Mouse (Mus musculus): ENCODE results near the gene Prkce. TPM values are rescaled to one million over a fixed set of nuclear protein-coding genes. Genes with fewer than 3 reads are reported as not detected.

Gene Prkce
- polyA plus RNA-seq, 1 experiment from 2014 or later, result 9.0 TPM

GRCm38 (mm10) chr17:86607981-86608380 is 440.4 kb downstream of the Prkce start:
- ATAC-seq (ENCODE audit: insufficient number of reproducible peaks, insufficient read depth, low FRiP score, low TSS enrichment, low read depth), result no peak
- H3K4me3 ChIP-seq, result no peak overlapping the region
- 72% methylated on average over 4 of the region's 4 CpGs for WGBS
- H3K27me3 ChIP-seq, result no peaks in the 10 kb centered on the region
- H3K4me2 ChIP-seq, result no peak overlapping the region
- no peaks in the 10 kb centered on the region for H3K36me3 ChIP-seq
- no peak overlapping the region for H3K27ac ChIP-seq
- H3K4me1 ChIP-seq, result peaks cover 3% of the 10 kb centered on the region; the same call in 1 of the 2 replicates
- H3K9ac ChIP-seq, result no peak overlapping the region
- H3K9me3 ChIP-seq, result no peaks in the 10 kb centered on the region

- H3K27me3 ChIP-seq, result no peaks in the 10 kb centered on the region
- H3K9ac ChIP-seq, result no peak overlapping the region
- no peak overlapping the region for H3K4me2 ChIP-seq
- H3K36me3 ChIP-seq, result no peaks in the 10 kb centered on the region
- peaks cover 3% of the 10 kb centered on the region; the same call in 1 of the 2 replicates for H3K4me1 ChIP-seq
- 71% methylated on average over 8 of the region's 8 CpGs for WGBS
- no peaks in the 10 kb centered on the region for H3K9me3 ChIP-seq
- no peak overlapping the region for H3K27ac ChIP-seq
- ATAC-seq (ENCODE audit: insufficient number of reproducible peaks, insufficient read depth, low FRiP score, low TSS enrichment, low read depth), result no peak
- H3K4me3 ChIP-seq, result no peak overlapping the region
These were observed 442.8 kb downstream of the Prkce start for GRCm38 (mm10) chr17:86610271-86610969.

- H3K27me3 ChIP-seq, result no peaks in the 10 kb centered on the region
- no peak overlapping the region for H3K27ac ChIP-seq
- no peak for ATAC-seq (ENCODE audit: insufficient number of reproducible peaks, insufficient read depth, low FRiP score, low TSS enrichment, low read depth)
- 64% methylated on average over 5 of the region's 5 CpGs for WGBS
- H3K36me3 ChIP-seq, result no peaks in the 10 kb centered on the region
- no peaks in the 10 kb centered on the region for H3K9me3 ChIP-seq
- H3K4me2 ChIP-seq, result no peak overlapping the region
- peaks cover 3% of the 10 kb centered on the region; the same call in 1 of the 2 replicates for H3K4me1 ChIP-seq
- no peak overlapping the region for H3K4me3 ChIP-seq
- H3K9ac ChIP-seq, result no peak overlapping the region
These were observed 444.2 kb downstream of the Prkce start for GRCm38 (mm10) chr17:86611772-86612171.

- peaks cover 4% of the 10 kb centered on the region for H3K36me3 ChIP-seq
- no peak overlapping the region for H3K4me2 ChIP-seq
- no peak overlapping the region for H3K9ac ChIP-seq
- no peaks in the 10 kb centered on the region for H3K4me1 ChIP-seq
- no peaks in the 10 kb centered on the region for H3K27me3 ChIP-seq
- ATAC-seq (ENCODE audit: insufficient number of reproducible peaks, insufficient read depth, low FRiP score, low TSS enrichment, low read depth), result no peak
- H3K4me3 ChIP-seq, result no peak overlapping the region
- 86% methylated on average over 13 of the region's 13 CpGs for whole genome bisulfite sequencing
- H3K27ac ChIP-seq, result no peak overlapping the region
- no peaks in the 10 kb centered on the region for H3K9me3 ChIP-seq
These were observed 448.2 kb downstream of the Prkce start for GRCm38 (mm10) chr17:86615592-86616291.

- no peaks in the 10 kb centered on the region for H3K27me3 ChIP-seq
- no peak overlapping the region for H3K4me2 ChIP-seq
- 53% methylated on average over 3 of the region's 3 CpGs for WGBS
- no peak overlapping the region for H3K4me3 ChIP-seq
- no peak overlapping the region for H3K27ac ChIP-seq
- no peaks in the 10 kb centered on the region for H3K4me1 ChIP-seq
- no peak overlapping the region for H3K9ac ChIP-seq
- peaks cover 12% of the 10 kb centered on the region for H3K36me3 ChIP-seq
- H3K9me3 ChIP-seq, result no peaks in the 10 kb centered on the region
- no peak for ATAC-seq (ENCODE audit: insufficient number of reproducible peaks, insufficient read depth, low FRiP score, low TSS enrichment, low read depth)
These were observed 450.1 kb downstream of the Prkce start for GRCm38 (mm10) chr17:86617570-86618237.

GRCm38 (mm10) chr17:86618431-86618861 is 450.9 kb downstream of the Prkce start:
- H3K36me3 ChIP-seq, result peaks cover 12% of the 10 kb centered on the region
- H3K27me3 ChIP-seq, result no peaks in the 10 kb centered on the region
- no peak overlapping the region for H3K27ac ChIP-seq
- H3K4me2 ChIP-seq, result no peak overlapping the region
- no peak overlapping the region for H3K9ac ChIP-seq
- no peaks in the 10 kb centered on the region for H3K4me1 ChIP-seq
- ATAC-seq (ENCODE audit: insufficient number of reproducible peaks, insufficient read depth, low FRiP score, low TSS enrichment, low read depth), result no peak
- H3K9me3 ChIP-seq, result no peaks in the 10 kb centered on the region
- 70% methylated on average over 4 of the region's 4 CpGs for WGBS
- no peak overlapping the region for H3K4me3 ChIP-seq

- Histone ChIP-seq H3K9me3 (no peaks in the 10 kb centered on the region), H3K27ac (no peak overlapping the region), H3K36me3 (peaks cover 17% of the 10 kb centered on the region), H3K4me3 (no peak overlapping the region), H3K9ac (no peak overlapping the region), H3K27me3 (no peaks in the 10 kb centered on the region), H3K4me2 (no peak overlapping the region), H3K4me1 (no peaks in the 10 kb centered on the region)
- 71% methylated on average over 3 of the region's 3 CpGs for WGBS
- ATAC-seq (ENCODE audit: insufficient number of reproducible peaks, insufficient read depth, low FRiP score, low TSS enrichment, low read depth), result no peak
These were observed 455.3 kb downstream of the Prkce start for GRCm38 (mm10) chr17:86622862-86623261.

- H3K27ac ChIP-seq, result no peak overlapping the region
- no peaks in the 10 kb centered on the region for H3K4me1 ChIP-seq
- no peak overlapping the region for H3K9ac ChIP-seq
- WGBS, result 84% methylated on average over 6 of the region's 6 CpGs
- no peaks in the 10 kb centered on the region for H3K27me3 ChIP-seq
- H3K4me3 ChIP-seq, result no peak overlapping the region
- no peak overlapping the region for H3K4me2 ChIP-seq
- no peaks in the 10 kb centered on the region for H3K9me3 ChIP-seq
- peaks cover 20% of the 10 kb centered on the region for H3K36me3 ChIP-seq
- ATAC-seq (ENCODE audit: insufficient number of reproducible peaks, insufficient read depth, low FRiP score, low TSS enrichment, low read depth), result no peak
These were observed 458.9 kb downstream of the Prkce start for GRCm38 (mm10) chr17:86626523-86626922.

GRCm38 (mm10) chr17:86633131-86633530 is 465.5 kb downstream of the Prkce start:
- ATAC-seq (ENCODE audit: insufficient number of reproducible peaks, insufficient read depth, low FRiP score, low TSS enrichment, low read depth), result no peak
- H3K27ac ChIP-seq, result no peak overlapping the region
- H3K4me3 ChIP-seq, result no peak overlapping the region
- H3K4me1 ChIP-seq, result no peaks in the 10 kb centered on the region
- no peak overlapping the region for H3K4me2 ChIP-seq
- 82% methylated on average over 4 of the region's 4 CpGs for WGBS
- H3K36me3 ChIP-seq, result peaks cover 21% of the 10 kb centered on the region
- H3K9ac ChIP-seq, result no peak overlapping the region
- H3K27me3 ChIP-seq, result no peaks in the 10 kb centered on the region
- H3K9me3 ChIP-seq, result no peaks in the 10 kb centered on the region

- no peak overlapping the region for H3K27ac ChIP-seq
- H3K9me3 ChIP-seq, result no peaks in the 10 kb centered on the region
- no peaks in the 10 kb centered on the region for H3K4me1 ChIP-seq
- WGBS, result 57% methylated on average over 1 of the region's 1 CpGs
- H3K27me3 ChIP-seq, result no peaks in the 10 kb centered on the region
- no peak for ATAC-seq (ENCODE audit: insufficient number of reproducible peaks, insufficient read depth, low FRiP score, low TSS enrichment, low read depth)
- no peak overlapping the region for H3K9ac ChIP-seq
- H3K4me3 ChIP-seq, result no peak overlapping the region
- H3K4me2 ChIP-seq, result no peak overlapping the region
- H3K36me3 ChIP-seq, result 0 out of 2 replicates have a peak, but pooled peaks cover 8% of the 10 kb centered on the region
These were observed 469.7 kb downstream of the Prkce start for GRCm38 (mm10) chr17:86637311-86637710.

- Histone ChIP-seq H3K27me3 (no peaks in the 10 kb centered on the region), H3K9ac (no peak overlapping the region), H3K4me1 (no peaks in the 10 kb centered on the region), H3K36me3 (0 out of 2 replicates have a peak, but pooled peaks cover 6% of the 10 kb centered on the region), H3K27ac (no peak overlapping the region), H3K9me3 (no peaks in the 10 kb centered on the region), H3K4me3 (no peak overlapping the region), H3K4me2 (no peak overlapping the region)
- WGBS, result 83% methylated on average over 3 of the region's 3 CpGs
- no peak for ATAC-seq (ENCODE audit: insufficient number of reproducible peaks, insufficient read depth, low FRiP score, low TSS enrichment, low read depth)
These were observed 471.7 kb downstream of the Prkce start for GRCm38 (mm10) chr17:86639279-86639678.

All from embryonic facial prominence, embryonic 13.5 days (tissue).